Mouse (Mus musculus): ENCODE results near the gene Dmrt3. TPM values are rescaled to one million over a fixed set of nuclear protein-coding genes. Genes with fewer than 3 reads are reported as not detected.

Gene Dmrt3
- polyA plus RNA-seq, 1 experiment from 2014 or later: 21.8 TPM

- peaks cover 17% of the 10 kb centered on the region for H3K4me1 ChIP-seq (replicated peaks; ENCODE audit: control insufficient read depth, insufficient read depth, low read length)
- 1% methylated on average over 16 of the region's 16 CpGs for WGBS
- peak overlapping the region; percentile 57 for H3K4me2 ChIP-seq (ENCODE audit: low read depth, low read length, severe bottlenecking)
- peak overlapping the region; percentile 91 for H3K9ac ChIP-seq (ENCODE audit: low read length)
- peaks cover 66% of the 10 kb centered on the region for H3K27me3 ChIP-seq (ENCODE audit: control insufficient read depth, insufficient read depth, low read length)
- DNase-seq (ENCODE audit: low spot score) (peak; percentile 50), ATAC-seq (replicated peaks; ENCODE audit: low FRiP score) (no peak)
- peak overlapping the region; percentile 88; the same call in 1 of the 2 replicates for H3K27ac ChIP-seq (ENCODE audit: low read depth, low read length)
- no peaks in the 10 kb centered on the region for H3K36me3 ChIP-seq (ENCODE audit: control insufficient read depth, insufficient read depth, low read length)
- peak overlapping the region; percentile 65 for H3K4me3 ChIP-seq (ENCODE audit: low read depth, low read length)
- H3K9me3 ChIP-seq (ENCODE audit: control insufficient read depth, low read length): no peaks in the 10 kb centered on the region
Measured at GRCm38 (mm10) chr19:25611876-25612805, 2.0 kb downstream of the Dmrt3 start.

- WGBS: 3% methylated on average over 6 of the region's 6 CpGs
- Histone ChIP-seq H3K27ac (ENCODE audit: low read depth, low read length) (no peak overlapping the region), H3K4me1 (replicated peaks; ENCODE audit: control insufficient read depth, insufficient read depth, low read length) (peaks cover 18% of the 10 kb centered on the region), H3K36me3 (ENCODE audit: control insufficient read depth, insufficient read depth, low read length) (no peaks in the 10 kb centered on the region), H3K4me3 (ENCODE audit: low read depth, low read length) (peak overlapping the region; percentile 65), H3K27me3 (ENCODE audit: control insufficient read depth, insufficient read depth, low read length) (peaks cover 61% of the 10 kb centered on the region), H3K9me3 (ENCODE audit: control insufficient read depth, low read length) (no peaks in the 10 kb centered on the region), H3K4me2 (ENCODE audit: low read depth, low read length, severe bottlenecking) (peak overlapping the region; percentile 57), H3K9ac (ENCODE audit: low read length) (peak overlapping the region; percentile 53)
- DNase-seq (ENCODE audit: low spot score) (no peak), ATAC-seq (replicated peaks; ENCODE audit: low FRiP score) (no peak)
Measured at GRCm38 (mm10) chr19:25612806-25613295, 2.8 kb downstream of the Dmrt3 start.

- no peaks in the 10 kb centered on the region for H3K36me3 ChIP-seq (ENCODE audit: control insufficient read depth, insufficient read depth, low read length)
- H3K9ac ChIP-seq (ENCODE audit: low read length): peak overlapping the region; percentile 53
- no peaks in the 10 kb centered on the region for H3K9me3 ChIP-seq (ENCODE audit: control insufficient read depth, low read length)
- ATAC-seq (replicated peaks; ENCODE audit: low FRiP score) (no peak), DNase-seq (ENCODE audit: low spot score) (no peak)
- peaks cover 15% of the 10 kb centered on the region for H3K4me1 ChIP-seq (replicated peaks; ENCODE audit: control insufficient read depth, insufficient read depth, low read length)
- H3K27ac ChIP-seq (ENCODE audit: low read depth, low read length): peak overlapping the region; percentile 27; the same call in 1 of the 2 replicates
- 8% methylated on average over 13 of the region's 13 CpGs for WGBS
- peak overlapping the region; percentile 65 for H3K4me3 ChIP-seq (ENCODE audit: low read depth, low read length)
- H3K27me3 ChIP-seq (ENCODE audit: control insufficient read depth, insufficient read depth, low read length): peaks cover 56% of the 10 kb centered on the region
- peak overlapping the region; percentile 57 for H3K4me2 ChIP-seq (ENCODE audit: low read depth, low read length, severe bottlenecking)
Measured at GRCm38 (mm10) chr19:25613476-25614300, 3.6 kb downstream of the Dmrt3 start.

- H3K27me3 ChIP-seq (ENCODE audit: control insufficient read depth, insufficient read depth, low read length): peaks cover 39% of the 10 kb centered on the region
- H3K4me2 ChIP-seq (ENCODE audit: low read depth, low read length, severe bottlenecking): no peak overlapping the region; the same call in 1 of the 2 replicates
- no peak overlapping the region for H3K4me3 ChIP-seq (ENCODE audit: low read depth, low read length)
- DNase-seq (ENCODE audit: low spot score) (no peak), ATAC-seq (replicated peaks; ENCODE audit: low FRiP score) (no peak)
- no peaks in the 10 kb centered on the region for H3K9me3 ChIP-seq (ENCODE audit: control insufficient read depth, low read length)
- H3K9ac ChIP-seq (ENCODE audit: low read length): no peak overlapping the region
- H3K36me3 ChIP-seq (ENCODE audit: control insufficient read depth, insufficient read depth, low read length): no peaks in the 10 kb centered on the region
- peaks cover 8% of the 10 kb centered on the region; the same call in 1 of the 2 replicates for H3K4me1 ChIP-seq (replicated peaks; ENCODE audit: control insufficient read depth, insufficient read depth, low read length)
- WGBS: 36% methylated on average over 6 of the region's 6 CpGs
- no peak overlapping the region for H3K27ac ChIP-seq (ENCODE audit: low read depth, low read length)
Measured at GRCm38 (mm10) chr19:25615889-25616288, 5.8 kb downstream of the Dmrt3 start.

- Histone ChIP-seq H3K27ac (ENCODE audit: low read depth, low read length) (no peak overlapping the region), H3K36me3 (ENCODE audit: control insufficient read depth, insufficient read depth, low read length) (no peaks in the 10 kb centered on the region), H3K9me3 (ENCODE audit: control insufficient read depth, low read length) (no peaks in the 10 kb centered on the region), H3K27me3 (ENCODE audit: control insufficient read depth, insufficient read depth, low read length) (peaks cover 32% of the 10 kb centered on the region), H3K9ac (ENCODE audit: low read length) (no peak overlapping the region), H3K4me2 (ENCODE audit: low read depth, low read length, severe bottlenecking) (peak overlapping the region; percentile 29; the same call in 1 of the 2 replicates), H3K4me1 (replicated peaks; ENCODE audit: control insufficient read depth, insufficient read depth, low read length) (0 out of 2 replicates have a peak, but pooled peaks cover 7% of the 10 kb centered on the region), H3K4me3 (ENCODE audit: low read depth, low read length) (peak overlapping the region; percentile 0; the same call in 1 of the 2 replicates)
- DNase-seq (ENCODE audit: low spot score) (peak; percentile 89), ATAC-seq (replicated peaks; ENCODE audit: low FRiP score) (peak; percentile 68)
- 35% methylated on average over 53 of the region's 54 CpGs for WGBS
Measured at GRCm38 (mm10) chr19:25622291-25623251, 12.5 kb downstream of the Dmrt3 start.

GRCm38 (mm10) chr19:25628490-25628889 is 18.4 kb downstream of the Dmrt3 start:
- Histone ChIP-seq H3K27ac (ENCODE audit: low read depth, low read length) (no peak overlapping the region), H3K36me3 (ENCODE audit: control insufficient read depth, insufficient read depth, low read length) (no peaks in the 10 kb centered on the region), H3K4me2 (ENCODE audit: low read depth, low read length, severe bottlenecking) (no peak overlapping the region), H3K9me3 (ENCODE audit: control insufficient read depth, low read length) (no peaks in the 10 kb centered on the region), H3K27me3 (ENCODE audit: control insufficient read depth, insufficient read depth, low read length) (peaks cover 18% of the 10 kb centered on the region; the same call in 1 of the 2 replicates), H3K4me1 (replicated peaks; ENCODE audit: control insufficient read depth, insufficient read depth, low read length) (no peaks in the 10 kb centered on the region), H3K9ac (ENCODE audit: low read length) (no peak overlapping the region), H3K4me3 (ENCODE audit: low read depth, low read length) (no peak overlapping the region)
- DNase-seq (ENCODE audit: low spot score) (peak; percentile 85), ATAC-seq (replicated peaks; ENCODE audit: low FRiP score) (peak; percentile 55)
- 10% methylated on average over 9 of the region's 9 CpGs for WGBS

- H3K9ac ChIP-seq (ENCODE audit: low read length): no peak overlapping the region; the same call in 1 of the 2 replicates
- no peaks in the 10 kb centered on the region; the same call in 1 of the 2 replicates for H3K27me3 ChIP-seq (ENCODE audit: control insufficient read depth, insufficient read depth, low read length)
- WGBS: 90% methylated on average over 5 of the region's 5 CpGs
- ATAC-seq (replicated peaks; ENCODE audit: low FRiP score) (no peak), DNase-seq (ENCODE audit: low spot score) (no peak)
- no peaks in the 10 kb centered on the region for H3K9me3 ChIP-seq (ENCODE audit: control insufficient read depth, low read length)
- H3K4me1 ChIP-seq (replicated peaks; ENCODE audit: control insufficient read depth, insufficient read depth, low read length): no peaks in the 10 kb centered on the region
- H3K4me3 ChIP-seq (ENCODE audit: low read depth, low read length): no peak overlapping the region
- H3K36me3 ChIP-seq (ENCODE audit: control insufficient read depth, insufficient read depth, low read length): no peaks in the 10 kb centered on the region
- no peak overlapping the region for H3K4me2 ChIP-seq (ENCODE audit: low read depth, low read length, severe bottlenecking)
- H3K27ac ChIP-seq (ENCODE audit: low read depth, low read length): no peak overlapping the region
Measured at GRCm38 (mm10) chr19:25635119-25635518, 25.0 kb downstream of the Dmrt3 start.
